Mouse (Mus musculus): ENCODE measurements at regions not wholly inside any gene's neighbourhood (a gene's known extent, or its start where the extent isn't known, plus 50 kb on each side); places are given as distances from the start of the nearest gene placed in this dataset.
A peak's percentile ranks its signal among the peaks of the same experiment; 100 is the strongest.

DNA sequence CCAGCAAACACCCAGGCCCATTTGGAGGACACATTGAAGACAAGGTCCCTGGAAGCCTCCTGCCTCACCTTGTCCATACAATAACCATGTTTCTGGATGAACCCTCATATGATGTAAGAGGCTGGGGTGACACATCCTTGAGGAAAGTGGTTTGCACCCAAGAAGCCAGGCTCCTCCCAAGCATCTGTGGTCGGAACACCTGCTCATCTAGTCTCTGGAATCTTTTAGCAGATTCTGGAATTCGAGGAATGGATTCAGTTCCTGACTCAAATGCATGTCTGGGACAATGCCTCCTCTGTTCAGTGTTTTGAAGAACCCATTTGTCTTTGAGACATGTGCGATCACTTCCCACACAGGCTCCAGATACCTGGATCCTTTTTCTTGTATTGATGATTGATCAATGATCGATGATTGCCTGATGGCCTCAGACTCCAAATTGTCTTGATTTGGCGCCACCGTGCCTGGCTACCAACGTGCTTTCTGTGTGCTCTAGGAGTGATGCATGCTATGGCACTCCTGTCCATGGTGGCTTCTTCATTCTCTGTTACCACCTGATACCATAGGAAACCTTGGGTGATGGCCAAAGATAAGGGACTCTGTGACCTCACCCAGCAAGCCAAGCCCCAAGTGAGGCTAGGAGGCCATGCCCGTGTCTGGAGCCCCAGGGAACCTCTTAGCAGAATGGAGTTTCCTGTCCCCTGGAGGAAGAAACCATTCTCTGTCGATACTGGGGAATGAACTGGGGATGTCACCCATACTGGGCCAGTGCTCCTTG lies 126.7 kb downstream of the Mn1 start:
- no peak for DNase-seq
- intact Hi-C loops (cut with DNase I), result no loop called here

DNA sequence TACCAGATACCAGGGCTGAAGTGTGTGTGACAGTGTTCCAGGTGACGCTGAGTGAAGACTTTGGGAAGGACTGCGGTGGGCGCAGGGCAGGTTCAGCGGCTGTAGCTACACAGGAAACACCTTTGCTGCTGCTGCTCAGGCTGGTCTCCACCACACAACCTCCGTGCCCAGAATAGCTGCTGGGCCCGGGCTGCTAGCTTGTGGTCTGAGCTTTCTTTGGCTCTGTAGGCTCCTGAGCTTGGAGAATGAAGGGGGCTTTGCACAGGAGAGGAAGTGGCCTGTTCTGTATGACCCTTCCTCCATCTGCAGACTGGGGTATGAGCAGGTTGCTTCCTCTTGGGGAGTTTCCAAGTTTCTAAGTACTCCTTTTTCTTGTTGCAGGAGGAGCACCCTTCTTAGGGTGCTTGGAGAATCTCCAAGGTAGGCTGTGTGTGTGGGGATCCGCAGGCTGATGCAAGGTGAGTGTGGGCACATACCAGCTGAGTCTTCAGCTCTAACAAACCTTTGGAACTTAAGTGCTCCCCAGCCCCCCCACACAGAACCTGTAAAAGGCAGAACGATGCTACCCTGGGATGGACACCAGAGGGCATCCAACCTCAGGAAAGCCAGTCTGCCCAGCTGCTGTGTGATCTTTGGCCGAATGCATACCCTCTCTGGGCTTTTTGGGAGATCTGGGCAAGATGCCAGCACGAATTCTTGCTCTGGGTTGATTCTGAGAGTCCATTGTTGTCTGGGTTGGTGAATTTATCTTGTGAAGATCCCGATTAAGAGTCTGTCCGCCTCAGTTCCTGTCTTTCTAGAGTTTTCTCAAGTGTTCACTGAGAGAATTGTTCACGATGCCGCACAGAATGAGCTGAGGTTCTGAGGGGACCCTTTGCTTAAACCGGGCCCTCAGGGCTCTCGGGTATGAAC lies 136.6 kb downstream of the Mn1 start:
- intact Hi-C loops (cut with DNase I), result no loop called here
- DNase-seq, result no peak

DNA sequence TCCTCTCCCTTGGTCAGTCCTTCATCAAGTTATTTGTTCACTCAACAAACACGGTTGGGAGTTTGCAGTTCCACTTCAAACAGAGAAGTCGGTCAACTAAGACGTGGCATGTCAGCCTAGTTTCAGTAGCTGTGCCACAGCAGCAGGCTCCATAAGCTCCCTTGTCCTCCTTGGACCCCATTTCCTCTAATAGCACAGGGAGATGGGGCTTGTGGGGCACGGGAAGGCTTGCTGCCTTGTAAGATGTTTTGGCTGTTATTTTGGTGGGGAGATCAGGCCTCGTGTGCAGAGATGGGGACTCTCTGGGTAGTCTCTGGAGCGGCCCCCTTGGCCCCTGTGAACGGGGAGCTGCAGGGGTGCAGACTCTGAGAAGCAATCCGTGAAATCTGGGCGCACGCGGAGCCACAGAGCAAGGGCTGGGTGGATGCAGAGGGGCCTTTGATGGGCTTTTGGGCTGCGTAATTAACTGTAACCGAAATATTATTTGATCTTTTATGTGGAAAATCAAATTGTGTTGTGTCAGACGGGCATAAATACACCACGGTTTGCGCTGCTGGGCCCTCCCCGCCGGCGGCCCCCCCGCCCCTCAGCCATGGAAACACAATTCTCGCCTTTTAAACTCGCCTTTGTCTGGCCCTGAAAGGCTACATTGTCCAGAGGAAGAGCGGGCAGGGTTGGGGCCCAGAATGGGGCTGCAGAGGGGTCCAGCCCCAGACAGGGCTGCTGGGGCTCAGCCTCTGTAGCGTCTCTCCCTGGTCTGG lies 137.6 kb downstream of the Mn1 start:
- no peak for DNase-seq
- intact Hi-C loops (cut with DNase I), result no loop called here

DNA sequence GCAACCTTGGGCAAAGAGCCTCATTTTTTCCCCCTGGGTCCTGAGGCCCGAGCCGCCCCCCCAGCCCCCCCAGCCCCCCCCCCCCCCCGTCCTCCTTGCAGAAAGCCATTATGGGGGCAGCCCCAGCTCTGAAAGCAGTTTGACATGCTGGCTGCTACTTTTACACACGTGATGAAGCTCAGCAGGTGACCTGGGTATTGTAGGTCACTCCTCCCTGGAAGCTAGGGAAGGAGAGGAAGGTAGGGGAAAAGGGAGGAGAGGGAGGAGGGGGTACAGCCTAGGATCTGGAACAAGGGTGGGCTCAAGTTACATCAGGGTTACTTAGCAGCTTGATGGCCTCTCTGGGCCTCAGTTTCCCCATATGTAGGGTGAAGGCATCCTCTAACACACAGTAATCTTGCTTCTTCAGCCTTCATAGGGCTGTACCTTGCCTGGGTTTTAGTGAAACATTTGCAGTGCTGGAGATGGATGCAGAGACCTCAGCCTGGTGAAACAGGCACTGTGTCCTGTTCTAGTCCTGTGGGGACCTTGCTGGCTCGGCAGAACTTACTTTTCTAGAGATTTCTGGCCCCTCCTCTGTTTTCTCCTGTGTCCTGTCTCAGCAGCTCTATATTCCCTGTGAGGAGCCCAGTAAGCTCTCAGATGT lies 138.3 kb downstream of the Mn1 start:
- no peak for DNase-seq
- intact Hi-C loops (cut with DNase I), result no loop called here

DNA sequence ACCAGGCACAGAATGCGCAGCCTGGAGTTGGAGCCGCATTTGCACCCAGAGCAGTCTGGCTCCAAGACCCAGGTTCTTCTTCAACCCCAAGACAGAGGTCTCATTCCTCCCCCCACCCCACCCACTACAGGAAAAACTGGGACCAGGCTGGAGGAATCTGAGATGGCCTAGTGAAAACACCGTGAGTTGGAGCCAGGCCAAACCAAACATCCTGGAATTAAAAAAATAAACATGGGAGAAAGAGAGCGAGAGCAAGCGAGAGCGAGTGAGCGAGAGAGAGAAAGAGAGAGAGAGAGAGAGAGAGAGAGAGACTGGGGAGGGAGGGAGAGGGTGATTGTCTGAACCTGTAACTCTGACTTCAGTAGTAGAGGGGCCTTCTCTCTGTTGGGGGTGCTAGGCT lies 138.8 kb downstream of the Mn1 start:
- intact Hi-C loops (cut with DNase I), result no loop called here

DNA sequence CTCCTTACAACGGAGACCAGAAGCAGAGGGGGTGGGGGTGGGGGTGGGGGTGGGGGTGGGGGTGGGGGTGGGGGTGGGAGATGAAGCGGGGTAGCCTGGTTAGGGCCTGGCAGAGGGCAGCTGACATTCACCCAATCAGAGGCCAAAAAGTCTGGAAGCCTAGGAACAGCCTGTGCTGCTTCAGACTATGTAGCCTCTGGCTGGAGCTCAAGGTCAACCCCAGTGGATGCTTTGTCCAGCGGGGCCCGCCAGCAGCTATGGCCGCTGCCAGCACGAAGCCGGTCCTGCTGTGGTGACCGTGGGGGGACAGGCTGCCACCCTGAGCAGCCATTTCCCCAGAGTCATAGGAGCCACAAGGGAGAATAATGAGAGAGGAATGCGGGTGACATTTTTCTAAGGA lies 143.3 kb downstream of the Mn1 start:
- DNase-seq, result no peak

More for the DNA sequence above, 138.8 kb downstream of the Mn1 start:
- DNase-seq, result peak; percentile 34 to 46

DNA sequence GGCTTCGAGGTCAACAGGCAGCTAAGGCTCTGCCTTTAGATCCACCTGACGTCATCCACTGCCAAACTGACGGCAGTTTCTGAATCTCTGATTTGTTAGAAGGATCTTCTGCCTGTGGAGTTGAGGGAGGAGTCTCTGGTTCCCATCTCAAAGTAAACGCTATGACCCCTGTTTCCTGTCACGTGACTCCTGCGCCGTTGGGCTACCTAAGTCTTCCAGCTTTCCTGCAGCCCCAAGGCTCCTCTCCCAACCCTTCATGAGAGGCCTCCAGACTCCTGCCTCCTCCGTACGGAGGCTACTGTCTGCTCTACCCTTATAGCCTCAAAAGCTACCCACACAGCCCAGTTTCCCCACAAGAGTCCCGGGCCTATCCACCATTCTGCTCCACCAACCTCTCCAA lies 144.1 kb downstream of the Mn1 start:
- no peak for DNase-seq
- intact Hi-C loops (cut with DNase I), result no loop called here

More for the DNA sequence above, 143.3 kb downstream of the Mn1 start:
- intact Hi-C loops (cut with DNase I), result no loop called here

DNA sequence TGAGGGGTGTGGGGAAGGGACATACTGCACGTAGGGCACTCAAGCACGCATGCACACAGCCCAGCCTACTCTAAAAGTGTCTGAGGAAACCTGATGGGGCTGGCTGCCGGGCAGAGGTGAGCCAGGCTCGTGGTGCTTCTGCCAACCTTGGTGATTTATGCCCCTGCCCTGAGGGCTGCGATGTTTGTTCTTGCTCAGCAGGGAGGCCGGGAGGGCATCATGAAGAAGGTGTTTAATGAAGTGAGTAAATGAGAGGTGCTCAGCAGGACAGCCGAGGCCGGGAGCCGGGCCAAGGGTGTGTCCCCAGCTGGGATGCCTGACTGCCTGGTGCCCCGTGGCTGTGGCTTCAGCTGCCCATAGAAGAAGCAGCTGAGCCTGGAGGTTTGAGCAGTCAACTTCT lies 153.7 kb downstream of the Mn1 start:
- intact Hi-C loops (cut with DNase I), result no loop called here
- DNase-seq, result no peak

DNA sequence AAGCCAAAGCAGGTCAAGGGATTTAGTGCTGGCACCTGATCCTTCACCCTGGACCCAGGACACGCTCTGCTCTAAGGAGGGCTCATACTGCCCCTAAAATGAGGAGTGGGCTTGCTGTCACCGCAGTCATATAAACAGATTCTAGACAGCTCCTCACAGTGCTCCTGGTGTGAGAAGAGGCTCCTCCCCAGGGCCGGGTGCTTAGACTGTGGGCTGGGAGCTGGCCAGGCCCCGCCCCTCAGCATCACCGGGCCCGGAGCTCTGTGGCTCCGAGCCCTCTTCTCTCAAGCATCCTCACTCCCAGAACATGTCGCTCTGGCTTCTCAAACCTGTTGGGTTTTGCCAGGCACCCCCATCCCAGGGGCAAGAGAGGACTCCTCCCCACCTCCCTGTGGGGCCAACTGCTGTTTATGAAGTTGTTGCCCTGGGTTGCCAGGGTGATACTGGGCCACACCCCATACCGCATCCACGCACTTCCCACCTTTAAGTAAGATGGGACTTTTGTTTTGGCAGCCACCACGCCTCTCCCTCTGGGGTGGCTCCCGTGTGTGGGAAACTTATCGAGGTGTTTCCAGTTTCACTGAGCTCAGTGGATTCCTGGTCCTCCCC lies 156.2 kb downstream of the Mn1 start:
- DNase-seq, result no peak

DNA sequence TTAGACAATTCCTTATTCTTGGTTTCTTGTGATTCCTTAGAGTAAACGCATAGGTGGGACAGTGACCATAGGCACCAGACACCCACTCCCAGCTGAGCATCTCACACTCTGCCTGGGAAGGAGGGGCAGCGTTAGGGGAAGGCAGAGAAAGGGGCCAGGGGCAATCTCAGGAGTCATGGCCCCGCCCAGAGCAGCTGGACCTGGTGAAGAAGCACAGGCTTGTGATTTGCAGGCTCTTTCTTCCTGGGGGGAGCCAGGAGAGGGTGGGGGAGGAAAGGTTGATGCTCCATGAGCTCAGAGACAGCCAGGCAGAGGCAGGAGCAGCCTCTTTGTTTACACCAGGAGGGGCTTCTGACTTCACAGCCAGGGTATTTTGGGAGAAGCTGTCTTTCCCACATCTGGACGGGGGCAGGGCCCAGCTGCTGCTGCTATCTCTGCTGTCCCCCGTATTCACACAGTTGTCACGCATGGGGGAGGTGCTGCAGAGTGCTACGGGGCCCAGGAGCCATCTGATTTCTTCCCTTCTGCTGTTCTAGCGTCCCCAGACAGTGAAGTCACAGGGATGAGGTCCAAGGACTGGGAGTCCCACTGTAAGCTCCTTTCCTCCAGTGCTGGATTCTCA lies 157.2 kb downstream of the Mn1 start:
- peak; percentile 58 to 68 for DNase-seq
- intact Hi-C loops (cut with DNase I), result no loop called here

More for the DNA sequence above, 156.2 kb downstream of the Mn1 start:
- intact Hi-C loops (cut with DNase I), result no loop called here

DNA sequence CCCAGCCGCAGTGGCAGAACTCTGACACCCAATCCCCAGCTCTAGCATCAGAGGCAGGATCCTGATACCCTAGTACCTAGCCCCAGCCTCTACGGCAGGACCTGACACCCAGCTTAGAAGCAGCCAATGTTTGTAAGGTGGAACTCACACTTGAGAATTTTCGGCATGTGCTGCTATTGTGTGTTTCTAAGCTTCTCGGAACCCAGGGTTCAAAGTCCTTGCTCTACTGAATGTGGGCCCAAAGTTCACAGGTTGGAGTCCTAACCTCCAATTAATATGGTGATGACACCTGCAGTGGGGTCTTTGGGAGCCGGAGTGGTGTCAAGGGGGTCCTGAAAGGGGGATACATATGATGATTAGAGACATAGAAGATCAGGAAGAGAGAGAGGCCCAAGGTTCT lies 158.2 kb downstream of the Mn1 start:
- DNase-seq, result no peak
- intact Hi-C loops (cut with DNase I), result loop anchor here (5.0 kb wide), 1 partner anchor 158 kb away; the partner anchor contains the start of gene Mn1

DNA sequence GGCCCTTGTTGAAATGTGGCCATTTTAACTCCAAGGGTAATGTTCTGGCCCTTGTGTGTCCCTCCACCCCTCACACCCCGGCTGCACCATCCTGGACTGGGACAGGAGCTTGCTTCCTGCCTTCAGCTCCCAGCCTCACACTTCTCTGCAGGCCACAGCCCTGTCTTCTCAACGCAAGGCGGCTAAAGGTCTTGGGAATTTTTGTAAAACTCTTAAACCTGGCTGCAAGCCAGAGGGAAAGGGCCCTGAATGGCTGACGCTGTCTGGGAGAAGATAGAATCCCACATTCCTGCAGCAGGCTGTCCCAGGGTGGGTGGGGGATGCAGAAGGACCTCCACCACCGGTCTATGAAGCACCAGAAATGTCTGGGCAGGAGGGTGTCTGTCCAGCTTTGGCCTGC lies 156.3 kb upstream of the Gm26897 start:
- intact Hi-C loops (cut with DNase I), result loop anchor here (5.0 kb wide), 1 partner anchor 160 kb away; the partner anchor contains the start of gene Mn1
- DNase-seq, result peak; percentile 64 to 65

DNA sequence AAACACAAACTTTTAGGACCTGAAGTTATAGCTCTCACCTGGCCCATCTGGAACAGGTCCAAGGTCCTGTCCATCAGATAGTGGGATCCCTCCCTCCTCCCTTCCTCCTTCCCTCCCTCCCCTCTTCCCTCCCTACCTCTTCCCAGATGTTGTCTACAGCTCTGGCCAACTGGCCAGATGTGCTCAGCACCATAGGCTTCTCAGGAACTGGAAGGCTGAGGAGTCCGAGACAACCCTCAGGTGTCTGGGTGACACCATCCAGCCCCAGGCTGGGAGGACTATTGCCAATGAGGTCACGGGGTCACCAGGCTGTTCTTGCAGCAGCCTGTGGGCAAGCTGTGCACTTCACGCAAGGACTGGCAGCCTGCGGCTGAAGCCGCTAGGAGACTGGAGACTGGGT lies 155.6 kb upstream of the Gm26897 start:
- intact Hi-C loops (cut with DNase I), result loop anchor here (5.0 kb wide), 1 partner anchor 161 kb away; the partner anchor contains the start of gene Mn1
- DNase-seq, result peak; percentile 50 to 60

DNA sequence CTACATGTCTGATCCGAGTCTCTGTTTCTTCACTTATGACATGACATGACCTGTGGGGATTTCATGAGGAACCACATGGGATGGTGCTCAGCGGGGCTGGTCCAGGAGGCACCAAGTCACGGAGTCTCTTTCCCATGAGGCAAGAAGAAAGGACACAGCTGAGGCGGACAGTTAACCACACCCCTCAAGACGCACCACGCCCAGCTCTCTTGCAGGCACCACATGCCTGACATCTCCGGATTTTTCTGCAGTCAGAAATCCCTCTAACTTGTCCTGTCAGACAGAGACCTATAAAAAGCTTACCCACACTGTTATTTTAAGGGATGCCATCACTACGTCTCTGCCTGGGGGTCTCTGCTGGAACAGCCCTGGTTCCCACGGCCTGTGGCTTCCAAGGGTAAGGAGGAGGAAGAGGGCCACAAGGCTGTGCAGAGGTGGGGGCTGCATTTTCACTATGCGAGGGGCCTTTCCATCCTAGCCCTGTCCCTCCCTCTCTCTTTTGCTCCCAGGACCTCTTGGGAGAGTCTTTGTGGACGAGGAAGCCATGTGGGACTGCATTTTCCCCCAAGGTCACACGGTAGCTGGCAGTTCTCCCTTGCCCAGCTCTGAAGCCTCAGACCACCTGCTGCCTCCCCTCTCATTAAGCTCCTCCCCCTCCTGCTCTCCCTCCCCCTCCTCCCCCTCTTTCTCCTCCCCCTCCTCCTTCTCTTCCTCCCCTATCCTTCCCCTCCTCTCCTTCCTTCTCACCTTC lies 154.6 kb upstream of the Gm26897 start:
- peak; percentile 44 to 53 for DNase-seq
- intact Hi-C loops (cut with DNase I), result loop anchor here (5.0 kb wide), 1 partner anchor 162 kb away; the partner anchor contains the start of gene Mn1

DNA sequence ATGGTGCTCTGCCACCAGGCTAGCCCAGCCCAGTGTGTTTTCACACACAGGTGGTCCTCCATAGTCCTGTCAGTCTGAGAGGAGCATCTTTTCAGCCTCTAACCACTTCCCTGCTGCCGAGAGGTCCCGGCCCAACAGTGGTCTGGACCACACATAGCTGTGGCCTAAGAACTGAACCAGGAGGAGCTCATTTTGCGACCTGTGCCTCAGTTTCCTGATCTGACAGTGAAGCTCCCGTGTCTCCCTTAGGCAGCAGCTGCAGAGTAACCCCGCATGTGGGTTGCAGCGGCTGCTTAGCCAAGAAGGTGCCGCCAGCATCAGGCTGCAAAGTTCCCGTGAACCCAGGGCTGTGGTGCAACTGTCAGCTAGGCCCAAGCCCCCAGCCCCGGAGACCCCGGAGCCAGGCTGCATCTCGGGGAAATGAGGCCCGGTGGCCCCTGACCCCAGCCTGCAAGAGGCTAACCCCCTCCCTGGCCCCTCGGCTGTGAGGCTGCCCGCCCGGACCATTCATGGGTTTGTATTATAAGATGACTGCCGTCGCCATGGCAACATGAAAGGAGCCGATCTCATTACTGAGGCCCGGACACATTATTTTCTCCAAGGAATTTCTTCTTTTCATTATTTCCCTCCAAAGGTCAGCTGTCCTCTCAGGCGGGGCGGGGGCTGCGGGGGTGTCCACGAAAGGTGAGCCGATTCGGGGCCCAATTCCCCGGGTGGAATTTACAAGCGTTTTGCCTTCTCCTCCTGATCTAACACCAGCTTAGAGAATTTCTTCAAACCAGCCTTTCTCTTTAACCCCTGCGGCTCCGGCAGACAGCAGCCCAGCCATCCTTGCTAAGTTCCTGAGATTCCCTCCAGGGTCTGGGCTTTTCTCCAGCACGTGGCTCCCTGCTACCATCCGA lies 152.6 kb upstream of the Gm26897 start:
- DNase-seq, result peak in 1 of 2 experiments; percentile 44
- intact Hi-C loops (cut with DNase I), result no loop called here

DNA sequence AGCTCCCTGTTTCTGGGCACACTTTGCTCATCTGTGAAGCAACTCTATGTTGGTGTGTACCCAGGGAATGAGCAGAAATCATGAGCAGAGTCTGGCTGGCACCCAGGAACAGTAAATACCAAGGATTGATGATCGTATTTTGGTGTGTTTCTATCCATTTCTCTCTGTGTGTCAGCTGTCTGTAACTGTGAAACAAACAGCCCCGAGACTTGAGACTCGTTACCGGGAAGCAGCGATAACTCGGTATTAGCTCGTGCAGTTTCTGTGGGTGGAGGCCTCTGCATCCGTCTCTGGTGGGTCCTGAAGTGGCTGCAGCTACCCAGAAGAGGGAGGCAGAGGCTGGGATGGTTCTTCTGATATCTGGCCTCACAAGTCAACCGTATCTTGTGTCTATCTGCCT lies 151.7 kb upstream of the Gm26897 start:
- no peak for DNase-seq
- intact Hi-C loops (cut with DNase I), result no loop called here

DNA sequence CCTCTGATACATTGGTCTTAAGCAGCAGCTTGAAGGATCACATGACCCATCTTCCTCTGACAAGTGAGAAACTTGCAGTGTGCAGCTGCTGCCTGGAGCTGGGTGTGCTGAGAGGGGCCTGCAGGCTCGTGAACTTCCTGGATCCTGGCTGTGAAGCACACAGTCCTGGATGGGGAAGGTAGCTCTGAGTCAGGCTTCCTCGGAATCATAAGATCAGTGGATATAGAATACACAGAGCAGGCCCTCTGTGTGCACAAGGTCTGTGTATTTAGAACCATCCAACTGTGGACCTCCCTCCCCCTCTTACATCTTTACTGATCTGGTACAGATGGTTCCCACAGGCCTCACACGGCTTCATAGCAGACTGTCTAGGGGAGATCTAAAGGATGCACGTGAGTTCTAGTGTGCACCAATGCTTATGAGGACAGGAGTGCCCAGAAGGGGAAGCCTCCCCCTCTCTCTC lies 143.1 kb upstream of the Gm26897 start:
- peak in 1 of 2 experiments; percentile 27 for DNase-seq
- intact Hi-C loops (cut with DNase I), result no loop called here

DNA sequence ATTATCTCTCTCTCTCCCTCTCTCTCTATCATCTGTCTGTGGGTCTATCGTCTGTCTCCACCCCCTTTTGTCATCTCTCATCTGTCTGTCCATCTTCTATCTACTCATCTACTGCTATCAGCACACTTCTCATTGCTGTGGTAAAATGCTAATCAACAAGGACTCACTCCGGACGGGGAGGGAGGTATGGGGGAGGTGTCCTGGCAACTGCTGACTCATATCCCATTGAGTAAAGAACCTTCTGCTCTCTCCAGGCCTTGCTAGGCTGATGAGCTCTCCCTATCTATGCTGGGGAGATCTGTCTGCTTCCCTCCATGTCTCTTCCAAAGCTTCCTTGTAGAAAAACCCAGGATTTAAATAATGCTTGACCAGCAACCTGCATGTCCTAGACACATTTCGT lies 140.9 kb upstream of the Gm26897 start:
- DNase-seq, result no peak
- intact Hi-C loops (cut with DNase I), result no loop called here

Data from heart, postnatal 10 days (tissue).